Mouse (Mus musculus) kidney, embryonic 16.5 days (tissue): ENCODE data around the gene Ppp2r5c. TPM values are rescaled to one million over a fixed set of nuclear protein-coding genes. Genes with fewer than 3 reads are reported as not detected.

Experiments
- ATAC-seq: fragments of 200-750 bp; cut with Nextera tagmentation; 2 replicates; pipeline ENCODE4 v1.8.0; 2017; ENCODE audit warnings: moderate TSS enrichment; ENCODE audit not compliant: low FRiP score, low TSS enrichment
- H3K27ac ChIP-seq: fragments of 300-500 bp; sonication (generic); 2 replicates; pipeline ENCODE4 v1.5.1; 2014; ENCODE audit warnings: low read length
- H3K27me3 ChIP-seq: fragments of 300-500 bp; sonication (generic); 2 replicates; pipeline ENCODE4 v1.6.1; 2014; ENCODE audit warnings: low read length, control low read depth, mixed read lengths; ENCODE audit not compliant: insufficient read depth
- H3K36me3 ChIP-seq: fragments of 300-500 bp; sonication (generic); 2 replicates; pipeline ENCODE4 v1.6.1; 2014; ENCODE audit warnings: low read length, control low read depth, mixed read lengths; ENCODE audit not compliant: insufficient read depth
- H3K4me1 ChIP-seq: fragments of 300-500 bp; sonication (generic); 2 replicates; pipeline ENCODE4 v1.6.1; 2014; ENCODE audit warnings: low read length, control low read depth, mixed read lengths; ENCODE audit not compliant: insufficient read depth
- H3K4me2 ChIP-seq: fragments of 300-500 bp; sonication (generic); replicated peaks from 2 replicates; pipeline ENCODE4 v1.6.1; 2014; ENCODE audit warnings: low read depth, low read length
- H3K4me3 ChIP-seq: fragments of 300-500 bp; sonication (generic); 2 replicates; pipeline ENCODE4 v1.5.1; 2014; ENCODE audit warnings: mild to moderate bottlenecking, low read length
- H3K9ac ChIP-seq: fragments of 300-500 bp; sonication (generic); replicated peaks from 2 replicates; pipeline ENCODE4 v1.6.1; 2014; ENCODE audit warnings: low read length
- H3K9me3 ChIP-seq: fragments of 300-500 bp; sonication (generic); 2 replicates; pipeline ENCODE4 v1.6.1; 2016; ENCODE audit warnings: low read length, control low read depth
- WGBS: fragments of 180-500 bp; shearing (Covaris S2); extraction: QIAGEN DNeasy Blood & Tissue Kit; methylation state at CpG from one replicate; pipeline ENCODE4 v1.1.7; 2014; 5-methylcytosine and 5-hydroxymethylcytosine counted together
- polyA plus RNA-seq: library from polyadenylated mRNA; unstranded; fragments of >200 nt; fragmentation: Nextera tagmentation; extraction: Ambion mirVana; gene quantifications from 2 replicates; pipeline ENCODE4 v1.2.1, GENCODE M21; 2015

Ppp2r5c gene
- polyA plus RNA-seq, 1 experiment from 2014 or later = 145 TPM

DNA sequence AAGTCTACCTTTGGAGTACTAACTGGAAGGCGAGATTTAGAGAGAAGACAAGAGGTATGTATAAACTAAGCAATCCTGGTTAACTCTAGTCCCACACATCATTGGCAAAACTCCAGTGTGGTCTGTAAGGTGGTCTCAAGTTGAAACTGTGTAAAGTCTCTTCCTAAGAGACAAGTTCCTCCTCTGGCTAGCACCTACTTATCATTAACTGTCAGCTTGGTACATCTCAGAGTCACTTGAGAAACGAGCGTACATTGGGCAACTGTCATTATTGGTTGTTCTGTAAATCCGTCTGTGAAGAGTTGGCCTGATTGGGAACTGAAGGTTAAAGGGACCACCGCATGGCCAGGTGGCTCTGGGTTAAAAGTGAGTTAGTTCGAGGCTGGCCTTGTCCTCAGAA, 141.7 kb downstream of the Ppp2r5c start:
- ATAC-seq = no peak
- WGBS = 74% methylated on average over 6 of the region's 6 CpGs

DNA sequence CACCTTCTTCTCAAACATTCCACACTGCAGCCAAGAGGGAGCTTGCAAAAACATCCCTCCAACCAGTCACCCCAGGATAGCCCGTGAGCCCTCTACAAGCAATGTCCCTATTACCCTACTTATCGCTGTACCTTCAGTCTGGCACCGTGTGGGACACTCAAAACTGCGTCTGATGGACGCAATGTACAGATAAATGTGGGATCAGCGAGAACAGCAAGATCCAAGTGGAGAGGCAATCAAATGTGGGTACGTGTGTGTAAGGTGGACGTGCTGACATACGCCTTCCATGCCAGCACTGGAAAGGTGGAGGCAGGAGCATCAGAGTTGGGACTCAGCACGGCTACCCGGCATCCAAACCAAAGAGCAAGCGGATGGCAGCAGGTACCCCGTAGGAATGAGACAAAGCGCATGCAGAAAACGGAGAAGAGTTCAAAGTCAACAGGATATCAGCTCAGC, 143.9 kb downstream of the Ppp2r5c start:
- Histone ChIP-seq H3K4me2 (peak overlapping the region; percentile 95), H3K4me1 (peaks cover 15% of the 10 kb centered on the region), H3K27me3 (no peaks in the 10 kb centered on the region), H3K36me3 (no peaks in the 10 kb centered on the region), H3K4me3 (peak overlapping the region; percentile 72), H3K27ac (peak overlapping the region; percentile 94), H3K9ac (peak overlapping the region; percentile 87), H3K9me3 (no peaks in the 10 kb centered on the region)
- ATAC-seq = peak; percentile 46
- 1% methylated on average over 15 of the region's 15 CpGs for WGBS

More for the DNA sequence above, 141.7 kb downstream of the Ppp2r5c start:
- no peak overlapping the region for H3K9ac ChIP-seq
- H3K4me3 ChIP-seq = no peak overlapping the region
- H3K27ac ChIP-seq = no peak overlapping the region
- no peaks in the 10 kb centered on the region for H3K27me3 ChIP-seq
- no peak overlapping the region for H3K4me2 ChIP-seq
- H3K9me3 ChIP-seq = no peaks in the 10 kb centered on the region
- peaks cover 15% of the 10 kb centered on the region for H3K4me1 ChIP-seq
- H3K36me3 ChIP-seq = no peaks in the 10 kb centered on the region

DNA sequence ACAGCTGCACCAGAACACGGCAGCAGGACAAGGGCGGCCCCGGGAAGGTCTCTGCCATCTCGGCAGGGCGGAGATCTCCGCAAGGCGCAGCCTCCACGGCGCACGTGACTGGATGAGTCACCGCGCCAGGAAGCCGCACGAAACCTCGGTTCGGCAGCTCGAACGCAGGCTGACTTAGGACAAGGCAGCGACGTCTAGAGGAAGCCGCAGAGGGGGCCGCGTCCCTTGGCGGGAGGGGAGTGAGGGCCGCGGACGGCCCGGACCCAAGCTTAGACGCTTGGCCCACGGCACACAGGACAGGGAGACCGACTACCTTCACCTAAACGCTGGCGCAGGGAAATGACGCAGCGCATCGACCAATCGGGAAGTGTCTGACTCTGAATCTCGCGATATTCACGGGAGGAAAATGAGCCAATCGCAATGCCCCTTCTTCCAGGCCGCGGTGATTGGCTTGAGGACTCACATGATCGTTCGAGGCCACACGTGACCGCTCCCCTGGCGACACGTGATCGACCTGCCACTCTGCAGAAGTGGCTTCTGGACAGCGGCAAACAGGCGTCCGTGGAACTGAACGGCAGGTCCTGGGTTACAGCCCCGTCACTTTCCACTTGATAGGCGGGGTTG, 144.5 kb downstream of the Ppp2r5c start:
- Histone ChIP-seq H3K4me2 (peak overlapping the region; percentile 95), H3K9me3 (no peaks in the 10 kb centered on the region), H3K27me3 (no peaks in the 10 kb centered on the region), H3K4me1 (peaks cover 15% of the 10 kb centered on the region), H3K27ac (peak overlapping the region; percentile 94), H3K36me3 (no peaks in the 10 kb centered on the region), H3K4me3 (peak overlapping the region; percentile 72), H3K9ac (peak overlapping the region; percentile 88)
- ATAC-seq = peak; percentile 97
- 0% methylated on average over 56 of the region's 56 CpGs for WGBS

DNA sequence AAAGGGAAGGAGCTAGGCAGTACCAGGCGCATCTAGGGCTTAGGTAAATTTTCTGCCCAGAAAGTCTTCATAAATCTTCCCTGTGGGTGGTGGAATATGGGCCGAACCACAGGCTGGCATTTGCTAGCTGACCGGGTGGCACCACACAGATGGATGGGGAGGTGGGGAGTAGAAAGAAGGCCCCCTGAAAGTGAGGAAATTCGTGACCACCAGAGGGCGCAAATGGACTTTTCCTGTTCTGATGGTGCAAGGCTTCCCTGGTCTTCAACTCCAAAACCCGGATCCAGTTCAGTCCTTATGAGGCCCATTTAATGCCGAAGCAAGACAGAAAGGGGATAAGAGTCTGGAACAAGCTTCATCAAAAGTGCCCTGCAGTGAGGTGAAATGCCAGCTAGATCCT, 151.6 kb downstream of the Ppp2r5c start:
- Histone ChIP-seq H3K9ac (no peak overlapping the region), H3K4me3 (no peak overlapping the region)
- WGBS = 6% methylated on average over 7 of the region's 7 CpGs

DNA sequence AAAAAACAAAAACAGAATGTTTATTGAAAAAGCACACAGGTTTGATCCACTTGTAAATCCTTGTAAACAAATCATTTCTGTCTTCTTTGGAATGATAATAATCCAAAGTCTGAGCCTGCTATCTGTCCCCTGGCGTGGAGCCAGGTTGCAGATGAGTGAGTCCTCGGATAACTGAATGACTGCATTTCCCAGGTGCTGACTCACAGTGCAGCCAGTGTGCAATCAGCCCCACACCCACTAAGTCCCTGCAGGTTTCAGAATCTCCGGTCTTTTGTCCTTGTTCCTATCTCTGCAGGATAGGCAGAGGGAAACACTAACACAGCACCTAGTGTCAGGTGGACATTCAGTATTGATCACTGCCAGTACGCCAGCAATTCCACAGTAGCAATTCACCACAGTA, 152.9 kb downstream of the Ppp2r5c start:
- 65% methylated on average over 4 of the region's 4 CpGs for WGBS
- no peak for ATAC-seq
- no peaks in the 10 kb centered on the region for H3K27me3 ChIP-seq
- H3K4me1 ChIP-seq = peaks cover 21% of the 10 kb centered on the region
- no peak overlapping the region for H3K4me3 ChIP-seq
- H3K27ac ChIP-seq = no peak overlapping the region
- no peaks in the 10 kb centered on the region for H3K9me3 ChIP-seq
- no peaks in the 10 kb centered on the region for H3K36me3 ChIP-seq
- H3K9ac ChIP-seq = no peak overlapping the region
- H3K4me2 ChIP-seq = no peak overlapping the region

More for the DNA sequence above, 151.6 kb downstream of the Ppp2r5c start:
- Histone ChIP-seq H3K4me2 (no peak overlapping the region), H3K9me3 (no peaks in the 10 kb centered on the region), H3K36me3 (no peaks in the 10 kb centered on the region), H3K27me3 (no peaks in the 10 kb centered on the region), H3K27ac (no peak overlapping the region), H3K4me1 (peaks cover 16% of the 10 kb centered on the region)
- no peak for ATAC-seq

DNA sequence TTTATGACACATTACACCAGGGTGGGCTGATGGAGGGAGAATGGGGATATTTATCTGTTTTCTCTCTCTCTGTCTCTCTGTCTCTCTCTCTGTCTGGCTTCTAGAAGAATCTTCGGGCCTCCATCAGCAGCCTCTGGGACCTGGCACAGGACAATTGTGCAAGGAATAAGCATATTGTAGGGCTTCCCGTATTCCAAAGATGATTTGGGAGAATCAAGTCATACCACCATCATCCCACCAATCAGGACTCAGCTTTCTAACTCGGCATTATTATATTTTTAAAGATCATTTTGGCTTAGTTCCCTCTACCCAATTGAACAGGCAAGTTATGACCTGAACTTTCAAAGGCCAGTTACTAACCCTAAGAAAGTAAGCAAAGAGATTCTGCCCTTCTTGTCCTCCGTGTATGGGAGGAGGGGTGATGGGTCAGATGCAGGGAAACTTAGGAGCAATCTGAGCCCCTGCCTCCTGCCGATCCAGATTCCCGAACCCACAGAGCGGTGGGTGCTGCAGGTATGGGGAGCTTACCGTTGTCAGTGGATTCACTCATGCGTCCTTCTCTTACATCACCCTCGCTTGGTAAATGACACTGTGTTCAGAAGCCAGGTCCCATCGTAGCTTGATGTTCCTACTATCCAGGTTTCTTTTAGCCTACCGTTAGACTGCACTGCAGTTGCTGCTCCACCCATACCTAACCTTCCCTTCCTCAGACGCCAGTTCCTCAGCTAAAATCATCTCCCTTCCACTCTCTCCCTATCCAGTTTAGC, 153.5 kb downstream of the Ppp2r5c start:
- H3K9me3 ChIP-seq = no peaks in the 10 kb centered on the region
- H3K27me3 ChIP-seq = no peaks in the 10 kb centered on the region
- H3K4me3 ChIP-seq = peak overlapping the region; percentile 94
- H3K36me3 ChIP-seq = no peaks in the 10 kb centered on the region
- ATAC-seq = peak; percentile 17; the same call in 1 of the 2 replicates
- 51% methylated on average over 13 of the region's 13 CpGs for WGBS
- H3K27ac ChIP-seq = no peak overlapping the region
- H3K9ac ChIP-seq = 0 out of 2 replicates have a peak overlapping the region, but pooled peaks have one; percentile 10
- peak overlapping the region; percentile 61 for H3K4me2 ChIP-seq
- peaks cover 21% of the 10 kb centered on the region for H3K4me1 ChIP-seq

DNA sequence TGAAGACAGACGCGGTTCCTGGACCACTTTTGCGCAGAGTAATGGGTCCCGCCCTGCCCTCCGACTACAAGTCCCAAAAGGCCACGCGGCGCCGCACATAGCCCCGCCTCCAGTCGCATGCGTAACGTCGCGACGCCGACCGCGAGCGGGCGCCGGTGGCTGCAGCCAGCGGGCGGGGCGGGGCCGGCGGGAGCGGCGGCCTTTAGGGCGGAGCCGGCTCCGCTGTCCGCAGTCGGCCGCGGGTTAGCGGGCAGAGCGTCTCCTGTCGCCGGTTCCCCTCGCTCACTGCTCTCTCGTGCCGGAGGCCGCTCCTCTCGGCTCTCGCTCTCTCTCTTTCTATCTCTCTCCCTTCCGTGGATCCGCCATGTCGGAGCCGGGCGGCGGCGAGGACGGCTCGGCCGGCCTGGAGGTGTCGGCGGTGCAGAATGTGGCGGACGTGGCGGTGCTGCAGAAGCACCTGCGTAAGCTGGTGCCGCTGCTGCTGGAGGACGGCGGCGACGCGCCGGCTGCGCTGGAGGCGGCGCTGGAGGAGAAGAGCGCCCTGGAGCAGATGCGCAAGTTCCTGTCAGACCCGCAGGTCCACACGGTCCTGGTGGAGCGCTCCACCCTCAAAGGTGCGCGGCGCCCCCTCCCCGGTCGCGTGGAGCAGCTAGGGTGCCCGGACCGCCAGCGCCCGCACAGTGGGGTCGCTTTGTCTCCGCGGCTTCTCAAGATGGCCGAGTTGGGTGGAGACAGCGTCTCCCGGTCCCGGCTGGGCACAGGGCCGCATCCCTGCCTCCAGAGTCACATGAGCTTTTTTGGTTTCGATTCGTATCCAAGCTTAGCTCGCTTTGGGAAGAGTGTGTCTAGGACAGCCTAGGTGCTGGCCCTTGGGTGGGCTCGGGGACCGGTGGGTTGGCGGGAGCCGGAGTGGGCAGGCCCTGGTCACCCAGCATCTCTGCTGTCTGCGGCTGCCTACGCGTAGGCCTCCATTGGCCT, 154.6 kb downstream of the Ppp2r5c start, which contains the start of gene Dync1h1:
Gene Dync1h1, plus strand, starts transcription at position 212 of the 978 bp plus-strand sequence.
- Histone ChIP-seq H3K36me3 (no peaks in the 10 kb centered on the region), H3K4me2 (peak within 1 kb of the TSS; percentile 61), H3K4me1 (peaks cover 21% of the 10 kb centered on the region), H3K27me3 (no peaks in the 10 kb centered on the region), H3K27ac (peak within 1 kb of the TSS; percentile 96), H3K4me3 (peak within 1 kb of the TSS; percentile 94), H3K9ac (peak within 1 kb of the TSS; percentile 96), H3K9me3 (no peaks in the 10 kb centered on the region)
- ATAC-seq = peak; percentile 94
- under 1% methylated on average over 104 of the region's 105 CpGs for WGBS

DNA sequence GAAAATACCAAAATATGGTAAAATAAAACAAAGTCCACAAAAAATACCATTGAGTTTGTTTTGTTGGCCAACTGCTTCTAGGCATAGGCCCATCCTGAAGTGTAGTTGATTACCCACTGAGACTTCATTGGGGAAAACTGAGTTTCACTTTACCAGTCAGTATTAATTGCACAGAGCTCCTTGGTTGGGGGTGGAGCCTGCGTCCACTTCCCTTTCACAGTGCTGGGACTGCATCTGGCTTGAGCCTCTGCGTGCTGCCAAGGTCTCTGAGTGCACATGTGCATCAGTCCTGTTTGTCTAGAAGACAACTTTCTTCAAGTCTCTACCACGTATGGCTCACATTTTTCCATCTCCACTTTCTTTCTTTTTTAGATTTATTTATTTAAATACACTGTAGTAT, 159.2 kb downstream of the Ppp2r5c start:
- no peak overlapping the region for H3K9ac ChIP-seq
- ATAC-seq = no peak
- no peaks in the 10 kb centered on the region for H3K9me3 ChIP-seq

DNA sequence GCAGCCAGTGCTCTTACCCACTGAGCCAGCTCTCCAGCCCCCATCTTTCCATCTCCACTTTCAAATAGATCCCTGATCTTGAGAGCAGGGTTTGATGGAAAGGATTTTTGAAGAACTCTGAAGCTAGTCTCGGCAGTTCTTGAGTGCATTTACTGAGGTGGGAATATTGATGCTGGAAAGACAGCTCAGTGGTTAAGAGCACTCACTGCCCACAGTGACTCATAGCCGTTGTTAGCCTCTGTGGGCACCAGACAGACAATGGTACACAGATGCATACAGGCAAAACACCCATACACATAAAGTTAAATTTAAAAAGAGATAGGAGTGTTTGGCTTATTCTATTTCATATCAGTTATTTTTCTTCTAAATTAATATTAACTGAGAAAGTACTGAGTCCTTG, 159.8 kb downstream of the Ppp2r5c start:
- no peaks in the 10 kb centered on the region for H3K27me3 ChIP-seq
- no peaks in the 10 kb centered on the region for H3K9me3 ChIP-seq
- no peak overlapping the region for H3K4me3 ChIP-seq
- H3K36me3 ChIP-seq = 0 out of 2 replicates have a peak, but pooled peaks cover 2% of the 10 kb centered on the region
- ATAC-seq = no peak
- no peak overlapping the region for H3K4me2 ChIP-seq
- peaks cover 31% of the 10 kb centered on the region for H3K4me1 ChIP-seq
- no peak overlapping the region for H3K9ac ChIP-seq
- WGBS = 84% methylated on average over 2 of the region's 2 CpGs
- no peak overlapping the region for H3K27ac ChIP-seq

More for the DNA sequence above, 159.2 kb downstream of the Ppp2r5c start:
- Histone ChIP-seq H3K4me3 (no peak overlapping the region), H3K4me1 (peaks cover 31% of the 10 kb centered on the region), H3K36me3 (no peaks in the 10 kb centered on the region), H3K27me3 (no peaks in the 10 kb centered on the region), H3K27ac (no peak overlapping the region), H3K4me2 (no peak overlapping the region)
- WGBS = 91% methylated on average over 3 of the region's 3 CpGs
